Mouse (Mus musculus): ENCODE results near the gene Vamp8.

The Vamp8 gene

GRCm38 (mm10) chr6:72352636-72353405, 37.7 kb downstream of the Vamp8 start:
- DNase-seq (ENCODE audit: low read depth, low spot score) = no peak

GRCm38 (mm10) chr6:72350214-72350613, 40.3 kb downstream of the Vamp8 start:
- no peak for DNase-seq (ENCODE audit: low read depth, low spot score)

- no peak for DNase-seq (ENCODE audit: low read depth, low spot score)
Measured at GRCm38 (mm10) chr6:72348411-72348810, 42.1 kb downstream of the Vamp8 start.

- DNase-seq (ENCODE audit: low read depth, low spot score) = no peak
Measured at GRCm38 (mm10) chr6:72347166-72347941, 43.1 kb downstream of the Vamp8 start, which contains the start of gene 0610030E20Rik. 0610030E20Rik (plus strand) TSS chr6:72347317.

GRCm38 (mm10) chr6:72346261-72346660, 44.2 kb downstream of the Vamp8 start:
- no peak for DNase-seq (ENCODE audit: low read depth, low spot score)

GRCm38 (mm10) chr6:72345633-72346032, 44.9 kb downstream of the Vamp8 start:
- DNase-seq (ENCODE audit: low read depth, low spot score) = no peak

- DNase-seq (ENCODE audit: low read depth, low spot score) = peak; percentile 90
Measured at GRCm38 (mm10) chr6:72345074-72345567, 45.4 kb downstream of the Vamp8 start, which contains the start of gene Usp39. Usp39 (minus strand) TSS chr6:72345184.

GRCm38 (mm10) chr6:72344396-72345073, 46.0 kb downstream of the Vamp8 start:
- DNase-seq (ENCODE audit: low read depth, low spot score) = no peak

GRCm38 (mm10) chr6:72340481-72340880, 50.0 kb downstream of the Vamp8 start:
- DNase-seq (ENCODE audit: low read depth, low spot score) = no peak

Data from brain, embryonic 18.5 days (tissue).